Mouse (Mus musculus) stomach, postnatal 0 days (tissue): ENCODE measurements around the gene Lamc3.

Experiments used
- CTCF ChIP-seq: IDR thresholded peaks from 2 replicates; pipeline ENCODE4 v1.5.1; 2016; ENCODE audit warnings: antibody characterized with exemption, low read depth, mild to moderate bottlenecking, moderate library complexity
- EP300 ChIP-seq: optimal IDR thresholded peaks from 2 replicates; pipeline ENCODE3; 2016; ENCODE audit warnings: antibody characterized with exemption

DNA sequence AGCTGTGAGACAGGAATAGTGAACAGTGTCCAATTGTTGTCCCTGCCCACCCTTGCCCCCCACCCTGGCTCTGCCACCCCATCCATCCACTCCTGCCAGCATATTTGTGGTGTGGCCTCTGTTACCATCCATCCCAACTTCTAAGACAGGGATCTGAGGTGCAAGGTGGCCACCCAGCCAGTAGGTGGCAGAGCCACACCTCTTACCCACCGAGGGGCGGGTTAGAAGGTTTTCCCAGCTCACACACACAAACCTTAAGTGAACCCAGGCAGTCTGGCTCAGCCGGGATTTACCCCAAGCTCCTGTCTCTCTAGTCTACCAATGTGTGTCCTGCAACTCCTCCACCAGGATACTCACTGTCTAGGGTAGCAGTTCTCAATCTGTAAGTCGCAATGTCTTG is 30.5 kb downstream of the Lamc3 start:
- TF ChIP-seq EP300, result no peak
- TF ChIP-seq CTCF, result peak; percentile 76
